Mouse (Mus musculus): ENCODE measurements at regions not wholly inside any gene's neighbourhood (a gene's known extent, or its start where the extent isn't known, plus 50 kb on each side); places are given as distances from the start of the nearest gene placed in this dataset.

- no peak for DNase-seq (ENCODE audit: low read depth)
These were observed 136.7 kb downstream of the Gm10295 start for GRCm38 (mm10) chr7:71214500-71215055.

GRCm38 (mm10) chr7:71193131-71193530 lies 158.2 kb downstream of the Gm10295 start:
- peak; percentile 20 for DNase-seq (ENCODE audit: low read depth)

GRCm38 (mm10) chr7:71190161-71190711 lies 161.0 kb downstream of the Gm10295 start:
- no peak for DNase-seq (ENCODE audit: low read depth)

DNA sequence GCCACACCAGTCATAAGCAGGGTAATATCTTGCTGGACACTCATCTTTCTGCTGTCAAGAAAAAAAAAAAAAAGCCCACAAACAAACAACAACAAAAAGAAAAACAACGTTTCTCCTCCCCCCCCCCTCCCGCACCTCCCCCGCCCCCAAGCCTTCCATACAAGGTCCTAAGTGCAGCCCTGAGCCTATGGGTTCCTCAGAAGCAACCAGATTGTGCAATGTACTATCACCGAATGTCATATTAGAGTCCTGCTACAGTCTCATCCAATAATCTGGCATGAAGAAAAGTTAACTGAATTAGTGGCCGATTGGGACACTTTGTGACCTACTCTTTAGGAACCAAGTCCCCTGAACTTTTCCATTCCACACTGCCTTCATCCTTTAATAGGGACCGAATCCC lies 161.5 kb downstream of the Gm10295 start:
- DNase-seq (ENCODE audit: low read depth), result no peak

- DNase-seq (ENCODE audit: low read depth), result no peak
These were observed 163.2 kb downstream of the Gm10295 start for GRCm38 (mm10) chr7:71188119-71188518.

GRCm38 (mm10) chr7:71174871-71175270 lies 176.4 kb downstream of the Gm10295 start:
- no peak for DNase-seq (ENCODE audit: low read depth)

GRCm38 (mm10) chr7:71139068-71139467 lies 212.2 kb downstream of the Gm10295 start:
- DNase-seq (ENCODE audit: low read depth), result no peak

GRCm38 (mm10) chr7:71129981-71130380 lies 221.3 kb downstream of the Gm10295 start:
- DNase-seq (ENCODE audit: low read depth), result no peak

- DNase-seq (ENCODE audit: low read depth), result no peak
These were observed 222.4 kb downstream of the Gm10295 start for GRCm38 (mm10) chr7:71128928-71129327.

DNA sequence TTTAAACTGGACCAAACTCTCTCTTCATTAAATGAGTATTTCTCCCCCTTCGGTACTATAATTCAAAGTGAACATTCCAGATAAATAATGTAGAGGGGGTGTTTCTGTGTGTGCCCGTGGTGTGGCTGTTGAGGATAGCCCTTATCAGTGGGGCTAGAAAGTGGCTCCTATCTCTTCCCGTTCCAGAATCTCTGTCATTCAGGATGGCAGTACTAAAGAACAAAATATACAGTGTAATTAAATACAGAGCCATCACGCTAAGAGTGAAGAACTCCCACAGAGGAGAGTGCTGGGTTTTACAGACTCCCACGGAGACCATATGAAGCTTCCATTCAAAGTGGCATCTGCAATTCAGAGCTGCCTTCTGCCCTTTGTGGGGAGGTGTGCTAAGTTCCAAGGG lies 229.8 kb downstream of the Gm10295 start:
- no peak for DNase-seq (ENCODE audit: low read depth)

DNA sequence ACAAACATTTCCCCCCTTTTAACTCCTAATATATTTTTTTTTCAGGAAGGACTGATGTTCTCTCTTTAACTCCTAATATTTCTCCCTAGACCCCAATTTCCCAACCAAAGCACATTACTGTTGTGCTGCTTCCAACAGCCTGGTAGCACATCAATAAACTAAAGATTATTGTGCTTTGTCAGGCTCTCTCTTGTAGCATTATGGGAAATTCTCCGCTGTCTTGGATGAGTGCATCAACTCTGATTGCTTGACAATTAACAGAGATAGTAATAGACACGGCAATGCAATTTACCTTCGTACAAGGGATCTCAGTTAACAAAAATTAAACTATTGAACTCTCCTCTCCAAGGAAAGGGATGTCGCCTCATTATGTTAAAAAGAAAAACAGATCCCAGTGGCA lies 230.3 kb downstream of the Gm10295 start:
- no peak for DNase-seq (ENCODE audit: low read depth)

GRCm38 (mm10) chr7:71119987-71120386 lies 231.3 kb downstream of the Gm10295 start:
- no peak for DNase-seq (ENCODE audit: low read depth)

- DNase-seq (ENCODE audit: low read depth), result no peak
These were observed 244.2 kb downstream of the Gm10295 start for GRCm38 (mm10) chr7:71107101-71107500.

GRCm38 (mm10) chr7:71100266-71100665 lies 251.0 kb downstream of the Gm10295 start:
- DNase-seq (ENCODE audit: low read depth), result no peak

DNA sequence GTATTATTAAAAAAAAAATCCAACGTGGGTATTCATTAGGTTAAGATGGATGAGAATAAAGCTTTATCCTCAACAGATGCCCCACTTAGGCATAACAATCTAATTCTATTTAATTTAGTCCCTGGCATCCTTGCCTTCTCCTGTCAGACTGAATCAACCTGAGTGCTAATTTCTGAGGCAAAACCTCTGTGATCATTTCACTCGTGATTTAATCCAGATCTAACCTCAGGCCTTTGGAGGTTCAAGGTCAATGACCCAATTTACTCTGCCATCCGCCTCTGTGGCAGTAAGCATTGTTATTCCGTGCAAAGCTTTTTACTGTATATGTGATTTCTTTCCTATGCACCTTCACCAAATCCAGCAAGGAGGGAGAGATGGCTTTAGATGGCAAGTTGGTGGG lies 253.0 kb downstream of the Gm10295 start:
- no peak for DNase-seq (ENCODE audit: low read depth)

DNA sequence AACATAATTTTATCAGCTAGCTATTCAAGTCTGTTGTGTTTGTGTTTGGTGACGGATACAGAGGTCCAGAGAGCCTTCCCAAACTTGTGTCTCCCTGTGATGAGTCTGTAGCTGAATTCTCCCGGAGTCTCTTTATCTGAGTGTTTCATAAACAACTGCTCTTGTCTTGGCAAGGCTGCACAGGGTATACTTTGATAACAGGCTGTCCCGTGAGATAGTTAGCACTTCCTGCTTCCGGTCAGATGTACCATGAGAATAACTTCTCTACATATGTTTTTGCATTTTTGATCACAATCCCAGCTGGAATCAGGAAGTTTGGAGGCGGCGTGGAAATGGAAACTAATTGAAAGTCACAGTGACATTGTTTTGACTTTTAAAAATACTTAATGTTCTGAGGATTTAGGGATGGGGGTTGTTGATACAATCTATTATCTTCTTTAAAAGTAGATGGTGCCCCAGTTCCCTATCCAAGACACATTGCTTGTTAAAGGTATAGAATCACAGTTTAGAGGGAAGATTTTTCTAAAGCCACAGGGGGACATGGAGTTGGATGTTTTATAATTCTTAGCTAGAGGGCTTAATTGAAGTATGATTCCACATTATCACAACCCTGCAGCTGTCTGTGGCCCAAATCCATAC lies 257.9 kb downstream of the Gm10295 start:
- DNase-seq (ENCODE audit: low read depth), result no peak

DNA sequence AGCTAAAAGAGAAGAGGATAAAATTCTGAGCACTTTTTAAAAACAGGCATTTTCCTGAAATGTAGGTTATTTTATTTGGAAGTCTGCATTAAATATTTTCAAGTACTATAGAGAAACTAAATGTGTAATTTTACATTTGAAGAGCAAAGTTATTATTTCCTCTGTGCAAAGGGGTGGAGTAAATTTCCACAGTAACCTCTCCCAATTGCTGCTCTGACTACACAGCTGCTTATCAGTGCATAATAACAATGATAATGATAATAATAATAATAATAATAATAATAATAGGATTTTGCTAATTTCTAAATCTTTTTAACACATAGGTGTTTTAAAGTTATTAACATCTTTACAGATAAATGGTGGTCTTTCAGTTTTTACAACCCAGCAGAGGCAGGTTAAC lies 258.5 kb downstream of the Gm10295 start:
- no peak for DNase-seq (ENCODE audit: low read depth)

DNA sequence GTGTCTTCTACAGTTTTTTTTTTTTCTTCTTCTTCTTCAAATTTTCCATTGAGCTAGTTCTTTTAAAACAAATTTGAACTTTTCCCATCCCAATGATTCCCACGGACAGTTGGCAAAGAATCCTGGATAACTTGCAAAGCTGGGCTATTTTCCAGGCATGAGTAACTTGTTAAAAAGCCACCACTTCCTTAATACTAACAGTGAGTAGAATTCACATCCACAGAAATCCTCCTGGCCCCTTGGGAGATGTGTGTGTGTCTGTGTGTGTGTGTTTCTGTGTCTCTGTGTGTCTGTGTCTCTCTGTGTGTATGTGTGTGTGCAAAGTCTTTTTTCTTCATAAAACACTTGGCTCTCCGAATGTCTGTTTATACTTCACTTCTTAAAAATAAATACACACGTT lies 259.0 kb downstream of the Gm10295 start:
- DNase-seq (ENCODE audit: low read depth), result peak; percentile 91

- no peak for DNase-seq (ENCODE audit: low read depth)
These were observed 286.6 kb downstream of the Gm10295 start for GRCm38 (mm10) chr7:71064446-71065391.

DNA sequence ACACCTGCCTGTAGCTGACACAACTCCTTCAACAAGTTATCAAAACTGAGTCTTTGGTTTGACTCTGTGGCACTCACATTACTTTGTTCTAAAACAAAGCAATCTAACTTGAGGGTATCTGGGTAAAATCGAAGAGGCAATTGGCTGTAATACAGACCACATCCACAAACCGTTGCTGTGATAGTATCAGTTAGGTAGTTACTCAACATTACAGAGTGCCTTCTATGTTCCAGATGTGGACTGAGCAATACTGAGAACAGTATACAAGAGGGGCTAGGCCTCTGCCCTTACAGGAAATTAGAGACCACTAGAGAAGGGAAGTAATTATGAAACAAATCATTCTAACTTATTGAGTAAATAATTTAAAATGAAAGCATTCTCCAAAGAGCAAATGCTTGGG lies 300.5 kb downstream of the Gm10295 start:
- peak; percentile 10 for DNase-seq (ENCODE audit: low read depth)

- DNase-seq (ENCODE audit: low read depth), result peak; percentile 29
These were observed 304.1 kb downstream of the Gm10295 start for GRCm38 (mm10) chr7:71047201-71047600.

DNA sequence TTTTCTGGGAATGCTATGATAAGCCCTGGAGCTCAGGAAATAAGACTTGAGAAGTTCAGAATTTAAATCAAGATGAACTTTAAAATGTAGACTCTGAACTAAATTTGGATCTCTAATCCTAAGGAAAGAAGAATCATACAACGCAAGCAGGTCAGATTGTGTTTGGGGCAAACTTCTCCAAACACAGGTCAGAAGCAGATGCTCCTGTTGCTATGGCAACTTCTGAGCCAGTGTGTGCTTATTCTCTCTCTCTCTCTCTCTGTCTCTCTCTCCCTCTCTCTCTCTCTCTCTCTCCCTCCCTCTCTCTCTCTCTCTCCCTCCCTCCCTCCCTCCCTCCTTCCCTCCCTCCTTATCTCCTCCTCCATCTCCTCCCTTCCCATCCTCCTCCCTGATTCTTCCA lies 304.7 kb downstream of the Gm10295 start:
- DNase-seq (ENCODE audit: low read depth), result no peak

DNA sequence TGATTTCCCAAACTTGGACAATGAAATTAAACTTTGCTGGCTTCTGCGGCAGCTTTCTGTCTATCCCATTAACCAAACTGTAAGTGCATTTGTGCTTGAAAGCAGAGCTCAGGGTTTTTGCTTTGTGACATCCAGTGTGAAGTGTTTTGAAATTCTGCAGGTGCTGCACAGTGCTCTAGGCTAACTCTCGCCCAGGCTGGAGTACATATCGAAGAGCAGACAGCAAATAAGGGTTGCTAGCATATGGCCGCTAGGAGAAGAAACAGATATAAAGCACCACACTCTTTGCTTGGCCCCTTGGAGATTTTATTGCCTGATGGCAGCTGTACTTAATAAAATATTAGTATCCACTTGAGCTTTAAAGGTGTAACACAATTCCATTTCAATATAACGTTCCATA lies 307.5 kb downstream of the Gm10295 start:
- no peak for DNase-seq (ENCODE audit: low read depth)
